Comparison of ENCODE assay signal across 9 mouse cellular contexts in genomic region chr11:115354183-115354582, GRCm38 (mm10). TPM values are rescaled to one million over a fixed set of nuclear protein-coding genes. Genes with fewer than 3 reads are reported as not detected.
DNase-seq lines count a peak whose midpoint lies in the region; ATAC-seq lines count a peak whose summit lies in the region.
"Had no signal": no experiment of that assay in that cellular context is flagged by ENCODE, and none has a peak within 500 bp of the region (broad histone marks: within the 10 kb centered on the region; RNA-seq: fewer than 3 reads in every experiment).

No protein-coding gene starts in this region.

- DNase-seq in heart, adult 18-20 months: peak; percentile 56 to 80
- DNase-seq in heart, postnatal 25 days (ENCODE audit: low spot score): no peak
- DNase-seq in adrenal gland, postnatal 10 days: peak; percentile 81
- DNase-seq in embryo, embryonic 11 days: peak; percentile 87
- DNase-seq in heart, embryonic 10.5 days (ENCODE audit: low spot score): peak; percentile 88
- peak; percentile 78 to 82 for DNase-seq in kidney, postnatal 4 days
- peak; percentile 72 for DNase-seq in right cerebral cortex, postnatal 14 days

- WGBS in heart, embryonic 10.5 days: 5% methylated on average over 8 of the region's 8 CpGs

- intact Hi-C loops in heart, postnatal 25 days (cut with DNase I): loop anchor here (1.0 to 5.0 kb wide), 2 partner anchors 32 to 152 kb away; partner anchors contain the start of gene Ush1g

- no peak overlapping the region for H3K4me3 ChIP-seq in heart, embryonic 10.5 days

- peak; percentile 90 for ATAC-seq in megakaryocyte, adult 5-6 weeks (ENCODE audit: poor library complexity, severe bottlenecking)

- H3K27me3 ChIP-seq in heart, embryonic 10.5 days (ENCODE audit: insufficient read depth, poor library complexity, severe bottlenecking): peaks cover 76% of the 10 kb centered on the region

- no peak overlapping the region for H3K27ac ChIP-seq in heart, embryonic 10.5 days
- H3K27ac ChIP-seq: macrophage had no signal

- no peaks in the 10 kb centered on the region for H3K9me3 ChIP-seq in heart, embryonic 10.5 days

- H3K36me3 ChIP-seq in heart, embryonic 10.5 days: no peaks in the 10 kb centered on the region; the same call in 1 of the 2 replicates

- peaks cover 10% of the 10 kb centered on the region; the same call in 1 of the 2 replicates for H3K4me1 ChIP-seq in heart, embryonic 10.5 days

RNA-seq across cellular contexts. Expression of gene Hid1, which starts 13.4 kb away (rescaled TPM):
- total RNA-seq in heart, adult 18-20 months (2021): 1 to 10 TPM; 2.4 to 3.6 TPM
- total RNA-seq in heart, postnatal 25 days (2021): 1 to 10 TPM; 4.2 to 5.4 TPM
- 10 to 100 TPM; 18.7 to 19.8 TPM for total RNA-seq in adrenal gland, postnatal 10 days (2021)
- polyA plus RNA-seq in heart, embryonic 10.5 days (2016; fragmentation: Nextera tagmentation; extraction: Ambion mirVana): 5.5 and 8.6 TPM in 2 replicates
- 0.27 TPM in 1 of 2 replicates, not detected in the other for total RNA-seq in megakaryocyte, adult 5-6 weeks (2015)
- 0.07 and 0.16 TPM in 2 replicates for total RNA-seq in megakaryocyte, adult 5-6 weeks (2017)
- polyA plus RNA-seq: macrophage had no signal

RNA-seq across cellular contexts. Expression of gene Otop3, which starts 19.7 kb away (rescaled TPM):
- not detected for total RNA-seq in heart, adult 18-20 months (2021)
- total RNA-seq in heart, postnatal 25 days (2021): not detected
- under 1 TPM in 1 of 2 experiments, not detected in 1; 0.12 TPM for total RNA-seq in adrenal gland, postnatal 10 days (2021)
- polyA plus RNA-seq in heart, embryonic 10.5 days (2016; fragmentation: Nextera tagmentation; extraction: Ambion mirVana): 0.05 TPM in 1 of 2 replicates, not detected in the other
- total RNA-seq in megakaryocyte, adult 5-6 weeks (2015): not detected in 2 replicates
- total RNA-seq in megakaryocyte, adult 5-6 weeks (2017): not detected in 2 replicates
- polyA plus RNA-seq: macrophage had no signal

RNA-seq across cellular contexts. Expression of gene Cdr2l, which starts 27.5 kb away (rescaled TPM):
- 1 to 10 TPM; 4.4 to 4.5 TPM for total RNA-seq in heart, adult 18-20 months (2021)
- 1 to 10 TPM; 5.5 to 6.6 TPM for total RNA-seq in heart, postnatal 25 days (2021)
- total RNA-seq in adrenal gland, postnatal 10 days (2021): 10 to 100 TPM; 30.7 to 43.9 TPM
- polyA plus RNA-seq in heart, embryonic 10.5 days (2016; fragmentation: Nextera tagmentation; extraction: Ambion mirVana): 8.2 and 11.3 TPM in 2 replicates
- total RNA-seq in megakaryocyte, adult 5-6 weeks (2015): 0.21 and 0.58 TPM in 2 replicates
- 0.24 and 0.59 TPM in 2 replicates for total RNA-seq in megakaryocyte, adult 5-6 weeks (2017)
- polyA plus RNA-seq: macrophage had no signal

RNA-seq across cellular contexts. Expression of gene Ush1g, which starts 32.3 kb away (rescaled TPM):
- total RNA-seq in heart, adult 18-20 months (2021): under 1 TPM in 1 of 2 experiments, not detected in 1; 0.10 TPM
- total RNA-seq in heart, postnatal 25 days (2021): under 1 TPM in 1 of 2 experiments, not detected in 1; 0.20 TPM
- total RNA-seq in adrenal gland, postnatal 10 days (2021): under 1 TPM; 0.39 to 1.00 TPM
- polyA plus RNA-seq in heart, embryonic 10.5 days (2016; fragmentation: Nextera tagmentation; extraction: Ambion mirVana): 0.26 and 0.34 TPM in 2 replicates
- total RNA-seq in megakaryocyte, adult 5-6 weeks (2015): not detected in 2 replicates
- total RNA-seq in megakaryocyte, adult 5-6 weeks (2017): not detected in 2 replicates
- polyA plus RNA-seq: macrophage had no signal

RNA-seq across cellular contexts. Expression of gene Otop2, which starts 47.2 kb away (rescaled TPM):
- not detected for total RNA-seq in heart, adult 18-20 months (2021)
- not detected for total RNA-seq in heart, postnatal 25 days (2021)
- total RNA-seq in adrenal gland, postnatal 10 days (2021): not detected
- polyA plus RNA-seq in heart, embryonic 10.5 days (2016; fragmentation: Nextera tagmentation; extraction: Ambion mirVana): not detected in 2 replicates
- not detected in 2 replicates for total RNA-seq in megakaryocyte, adult 5-6 weeks (2015)
- not detected in 2 replicates for total RNA-seq in megakaryocyte, adult 5-6 weeks (2017)
- polyA plus RNA-seq: macrophage had no signal

Comparison
In these comparisons a context has a peak if more than half of its experiments do, and no peak if none do; other contexts are left out.
1. RNA of gene Cdr2l, which starts 27.5 kb away (total RNA-seq): 30.7 to 43.9 TPM in adrenal gland, postnatal 10 days; 5.5 to 6.6 TPM in heart, postnatal 25 days, 4.4 to 4.5 TPM in heart, adult 18-20 months and 0.21 to 0.59 TPM in megakaryocyte, adult 5-6 weeks; every median in the first group is over 4 times any median in the second.